10 mouse cellular contexts compared by ENCODE assay signal in genomic region chr9:121107101-121107500, GRCm38 (mm10).
DNase-seq lines count a peak whose midpoint lies in the region; ATAC-seq lines count a peak whose summit lies in the region.
"Had no signal": no experiment of that assay in that cellular context is flagged by ENCODE, and none has a peak within 500 bp of the region (broad histone marks: within the 10 kb centered on the region; RNA-seq: fewer than 3 reads in every experiment).

No protein-coding gene starts in this region.

- no peak overlapping the region for H3K4me2 ChIP-seq in forebrain, embryonic 15.5 days (replicated peaks)
- H3K4me2 ChIP-seq: liver, embryonic 12.5 days had no signal

- peak overlapping the region; percentile 57 for H3K27ac ChIP-seq in forebrain, embryonic 15.5 days (replicated peaks)
- H3K27ac ChIP-seq: liver, embryonic 12.5 days had no signal

- no peaks in the 10 kb centered on the region for H3K36me3 ChIP-seq in forebrain, embryonic 15.5 days
- H3K36me3 ChIP-seq: liver, embryonic 12.5 days had no signal

- H3K9ac ChIP-seq in forebrain, embryonic 15.5 days (replicated peaks): no peak overlapping the region
- H3K9ac ChIP-seq: liver, embryonic 12.5 days had no signal

- WGBS in forebrain, embryonic 15.5 days: 21% methylated on average over 11 of the region's 11 CpGs

- DNase-seq in kidney, adult 11 months: peak; percentile 12
- DNase-seq in kidney, postnatal 4 days: no peak
- DNase-seq in NIH3T3 (ENCODE audit: low read depth): peak; percentile 56
- DNase-seq in kidney, postnatal 36 days: peak; percentile 45 to 47
- DNase-seq in heart, postnatal 10 days: no peak
- no peak for DNase-seq in thymus, postnatal 10 days (ENCODE audit: low spot score in 2 of 2)
- DNase-seq: adrenal gland, adult 8-10 months; thymus, postnatal 4 days had no signal

- ATAC-seq in forebrain, embryonic 15.5 days (replicated peaks): peak; percentile 38; the same call in 1 of the 2 replicates
- ATAC-seq: liver, embryonic 12.5 days had no signal

- peaks cover 27% of the 10 kb centered on the region for H3K4me1 ChIP-seq in forebrain, embryonic 15.5 days
- H3K4me1 ChIP-seq: liver, embryonic 12.5 days had no signal

- intact Hi-C loops in heart, postnatal 10 days (cut with DNase I): no loop called here

- H3K4me3 ChIP-seq in forebrain, embryonic 15.5 days: no peak overlapping the region
- H3K4me3 ChIP-seq: liver, embryonic 12.5 days had no signal

- H3K9me3 ChIP-seq in forebrain, embryonic 15.5 days: no peaks in the 10 kb centered on the region
- H3K9me3 ChIP-seq: liver, embryonic 12.5 days had no signal

- no peaks in the 10 kb centered on the region for H3K27me3 ChIP-seq in forebrain, embryonic 15.5 days
- H3K27me3 ChIP-seq: liver, embryonic 12.5 days had no signal

Comparison
In these comparisons a context has a peak if more than half of its experiments do, and no peak if none do; other contexts are left out.
1. DNase-seq: peak in kidney, adult 11 months (single experiment), NIH3T3 (single experiment) and kidney, postnatal 36 days (2 of 2); none in kidney, postnatal 4 days (0 of 2), heart, postnatal 10 days (0 of 2) and thymus, postnatal 10 days (0 of 2).